Mouse (Mus musculus): ENCODE results near the gene H2-Q7. TPM values are rescaled to one million over a fixed set of nuclear protein-coding genes. Genes with fewer than 3 reads are reported as not detected.

The H2-Q7 gene
- polyA plus RNA-seq (2015; fragmentation: Illumina TruSeq; extraction: RNeasy Lipid Tissue Mini Kit (QIAGEN cat#74804); ENCODE audit: insufficient read depth, low replicate concordance) = 333 TPM

DNA sequence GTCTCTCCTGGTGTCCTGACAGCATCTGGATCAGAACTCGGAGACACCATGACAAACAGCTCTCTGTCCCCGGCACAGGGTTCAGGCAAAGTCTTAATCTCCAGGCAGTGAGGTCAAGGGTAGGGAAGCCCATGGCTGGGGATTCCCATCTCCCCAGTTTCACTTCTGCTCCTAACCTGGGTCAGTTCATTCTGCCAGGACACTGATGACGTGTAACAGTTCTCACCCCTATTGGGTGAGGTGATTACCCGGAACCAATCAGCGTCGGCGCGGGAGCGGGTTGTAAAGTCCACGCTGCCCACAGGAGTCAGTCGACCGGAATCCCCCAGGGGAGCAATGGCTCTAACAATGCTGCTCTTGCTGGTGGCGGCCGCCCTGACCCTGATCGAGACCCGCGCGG is at the start of gene H2-Q7:
TSS of gene H2-Q7 (plus strand) at position 271 of the 400 bp plus-strand sequence.

DNA sequence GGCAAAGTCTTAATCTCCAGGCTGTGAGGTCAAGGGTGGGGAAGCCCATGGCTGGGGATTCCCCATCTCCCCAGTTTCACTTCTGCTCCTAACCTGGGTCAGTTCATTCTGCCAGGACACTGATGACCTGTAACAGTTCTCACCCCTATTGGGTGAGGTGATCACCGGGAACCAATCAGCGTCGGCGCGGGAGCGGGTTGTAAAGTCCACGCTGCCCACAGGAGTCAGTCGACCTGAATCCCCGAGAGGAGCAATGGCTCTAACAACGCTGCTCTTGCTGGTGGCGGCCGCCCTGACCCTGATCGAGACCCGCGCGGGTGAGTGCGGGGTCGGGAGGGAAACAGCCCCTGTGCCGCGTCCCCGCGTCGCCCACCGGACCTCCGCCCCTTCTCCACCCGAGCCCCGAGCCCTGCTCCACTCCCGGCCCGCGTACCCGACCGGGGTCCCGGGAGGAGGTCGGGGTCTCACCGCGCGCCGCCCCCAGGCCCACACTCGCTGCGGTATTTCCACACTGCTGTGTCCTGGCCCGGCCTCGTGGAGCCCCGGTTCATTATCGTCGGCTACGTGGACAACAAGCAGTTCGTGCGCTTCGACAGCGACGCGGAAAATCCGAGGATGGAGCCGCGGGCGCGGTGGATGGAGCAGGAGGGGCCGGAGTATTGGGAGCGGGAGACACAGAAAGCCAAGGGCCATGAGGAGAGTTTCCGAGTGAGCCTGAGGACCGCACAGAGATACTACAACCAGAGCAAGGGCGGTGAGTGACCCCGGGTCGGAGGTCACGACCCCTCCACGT is 14.1 kb upstream of the H2-Q7 start, which contains the start of gene H2-Q6:
TSS of gene H2-Q6 (plus strand) at position 227 of the 793 bp plus-strand sequence.

DNA sequence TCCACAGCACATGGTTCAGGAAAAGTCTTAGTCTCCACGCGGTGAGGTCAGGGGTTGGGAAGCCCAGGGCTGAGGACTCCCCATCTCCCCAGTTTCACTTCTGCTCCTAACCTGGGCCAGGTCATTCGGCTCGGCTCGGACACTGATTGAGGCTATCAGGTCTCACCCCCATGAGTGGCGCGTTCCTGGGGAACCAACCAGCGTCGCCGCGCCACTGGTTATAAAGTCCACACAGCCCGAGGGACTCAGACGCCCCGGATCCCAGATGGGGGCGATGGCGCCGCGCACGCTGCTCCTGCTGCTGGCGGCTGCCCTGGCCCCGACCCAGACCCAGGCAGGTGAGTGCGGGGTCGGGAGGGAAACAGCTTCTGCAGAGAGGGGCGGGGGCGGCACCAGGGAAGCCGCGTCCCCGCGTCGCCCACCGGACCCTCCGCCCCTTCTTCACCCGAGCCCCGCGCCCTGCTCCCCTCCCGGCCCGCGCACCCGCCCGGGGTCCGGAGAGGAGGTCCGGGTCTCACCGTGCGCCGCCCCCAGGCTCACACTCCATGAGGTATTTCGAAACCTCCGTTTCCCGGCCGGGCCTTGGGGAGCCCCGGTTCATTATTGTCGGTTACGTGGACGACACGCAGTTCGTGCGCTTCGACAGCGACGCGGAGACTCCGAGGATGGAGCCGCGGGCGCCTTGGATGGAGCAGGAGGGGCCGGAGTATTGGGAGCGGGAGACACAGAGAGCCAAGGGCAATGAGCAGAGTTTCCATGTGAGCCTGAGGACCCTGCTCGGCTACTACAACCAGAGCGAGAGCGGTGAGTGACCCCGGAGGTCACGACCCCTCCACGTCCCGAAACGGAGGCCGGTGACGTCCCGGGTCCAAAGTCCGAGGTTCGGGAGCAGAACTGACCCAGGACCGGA is 31.1 kb downstream of the H2-Q7 start, which contains the start of gene H2-Q10:
TSS of gene H2-Q10 (plus strand) at position 248 of the 910 bp plus-strand sequence.

Other genes starting within 250 kb of the H2-Q7 start
- 99.6 TPM for gene Ltb, start 244.7 kb upstream of the H2-Q7 start, polyA plus RNA-seq (2015; fragmentation: Illumina TruSeq; extraction: RNeasy Lipid Tissue Mini Kit (QIAGEN cat#74804); ENCODE audit: insufficient read depth, low replicate concordance)
- 15.3 TPM for gene Tnf, start 237.1 kb upstream of the H2-Q7 start, polyA plus RNA-seq (2015; fragmentation: Illumina TruSeq; extraction: RNeasy Lipid Tissue Mini Kit (QIAGEN cat#74804); ENCODE audit: insufficient read depth, low replicate concordance)
- 24.3 TPM for gene Lta, start 233.8 kb upstream of the H2-Q7 start, polyA plus RNA-seq (2015; fragmentation: Illumina TruSeq; extraction: RNeasy Lipid Tissue Mini Kit (QIAGEN cat#74804); ENCODE audit: insufficient read depth, low replicate concordance)
- gene Gm16181, start 218.3 kb upstream of the H2-Q7 start, polyA plus RNA-seq (2015; fragmentation: Illumina TruSeq; extraction: RNeasy Lipid Tissue Mini Kit (QIAGEN cat#74804); ENCODE audit: insufficient read depth, low replicate concordance) = 0.72 TPM
- gene Atp6v1g2, start 205.5 kb upstream of the H2-Q7 start, polyA plus RNA-seq (2015; fragmentation: Illumina TruSeq; extraction: RNeasy Lipid Tissue Mini Kit (QIAGEN cat#74804); ENCODE audit: insufficient read depth, low replicate concordance) = 14.4 TPM
- gene Nfkbil1, start 203.4 kb upstream of the H2-Q7 start, polyA plus RNA-seq (2015; fragmentation: Illumina TruSeq; extraction: RNeasy Lipid Tissue Mini Kit (QIAGEN cat#74804); ENCODE audit: insufficient read depth, low replicate concordance) = 3.1 TPM
- 220 TPM for gene Ddx39b, start 197.4 kb upstream of the H2-Q7 start, polyA plus RNA-seq (2015; fragmentation: Illumina TruSeq; extraction: RNeasy Lipid Tissue Mini Kit (QIAGEN cat#74804); ENCODE audit: insufficient read depth, low replicate concordance)
- 1,132 TPM for gene H2-D1, start 176.4 kb upstream of the H2-Q7 start, polyA plus RNA-seq (2015; fragmentation: Illumina TruSeq; extraction: RNeasy Lipid Tissue Mini Kit (QIAGEN cat#74804); ENCODE audit: insufficient read depth, low replicate concordance)
- gene H2-Q1, start 118.8 kb upstream of the H2-Q7 start, polyA plus RNA-seq (2015; fragmentation: Illumina TruSeq; extraction: RNeasy Lipid Tissue Mini Kit (QIAGEN cat#74804); ENCODE audit: insufficient read depth, low replicate concordance) = not detected
- 0.76 TPM for gene H2-Q2, start 96.9 kb upstream of the H2-Q7 start, polyA plus RNA-seq (2015; fragmentation: Illumina TruSeq; extraction: RNeasy Lipid Tissue Mini Kit (QIAGEN cat#74804); ENCODE audit: insufficient read depth, low replicate concordance)
- 233 TPM for gene H2-Q4, start 59.5 kb upstream of the H2-Q7 start, polyA plus RNA-seq (2015; fragmentation: Illumina TruSeq; extraction: RNeasy Lipid Tissue Mini Kit (QIAGEN cat#74804); ENCODE audit: insufficient read depth, low replicate concordance)
- 354 TPM for gene H2-Q6, start 14.3 kb upstream of the H2-Q7 start, polyA plus RNA-seq (2015; fragmentation: Illumina TruSeq; extraction: RNeasy Lipid Tissue Mini Kit (QIAGEN cat#74804); ENCODE audit: insufficient read depth, low replicate concordance)
- gene H2-Q10, start 30.9 kb downstream of the H2-Q7 start, polyA plus RNA-seq (2015; fragmentation: Illumina TruSeq; extraction: RNeasy Lipid Tissue Mini Kit (QIAGEN cat#74804); ENCODE audit: insufficient read depth, low replicate concordance) = 14.7 TPM
- gene Pou5f1, start 66.9 kb downstream of the H2-Q7 start, polyA plus RNA-seq (2015; fragmentation: Illumina TruSeq; extraction: RNeasy Lipid Tissue Mini Kit (QIAGEN cat#74804); ENCODE audit: insufficient read depth, low replicate concordance) = not detected
- 11.4 TPM for gene Tcf19, start 77.7 kb downstream of the H2-Q7 start, polyA plus RNA-seq (2015; fragmentation: Illumina TruSeq; extraction: RNeasy Lipid Tissue Mini Kit (QIAGEN cat#74804); ENCODE audit: insufficient read depth, low replicate concordance)
- 4.5 TPM for gene Cchcr1, start 77.9 kb downstream of the H2-Q7 start, polyA plus RNA-seq (2015; fragmentation: Illumina TruSeq; extraction: RNeasy Lipid Tissue Mini Kit (QIAGEN cat#74804); ENCODE audit: insufficient read depth, low replicate concordance)
- not detected for gene Psors1c2, start 94.0 kb downstream of the H2-Q7 start, polyA plus RNA-seq (2015; fragmentation: Illumina TruSeq; extraction: RNeasy Lipid Tissue Mini Kit (QIAGEN cat#74804); ENCODE audit: insufficient read depth, low replicate concordance)
- not detected for gene Cdsn, start 113.0 kb downstream of the H2-Q7 start, polyA plus RNA-seq (2015; fragmentation: Illumina TruSeq; extraction: RNeasy Lipid Tissue Mini Kit (QIAGEN cat#74804); ENCODE audit: insufficient read depth, low replicate concordance)
- not detected for gene 2300002M23Rik, start 128.3 kb downstream of the H2-Q7 start, polyA plus RNA-seq (2015; fragmentation: Illumina TruSeq; extraction: RNeasy Lipid Tissue Mini Kit (QIAGEN cat#74804); ENCODE audit: insufficient read depth, low replicate concordance)
- not detected for gene Sfta2, start 162.4 kb downstream of the H2-Q7 start, polyA plus RNA-seq (2015; fragmentation: Illumina TruSeq; extraction: RNeasy Lipid Tissue Mini Kit (QIAGEN cat#74804); ENCODE audit: insufficient read depth, low replicate concordance)
- gene Gm9573, start 187.5 kb downstream of the H2-Q7 start, polyA plus RNA-seq (2015; fragmentation: Illumina TruSeq; extraction: RNeasy Lipid Tissue Mini Kit (QIAGEN cat#74804); ENCODE audit: insufficient read depth, low replicate concordance) = not detected
- not detected for gene Mucl3, start 204.5 kb downstream of the H2-Q7 start, polyA plus RNA-seq (2015; fragmentation: Illumina TruSeq; extraction: RNeasy Lipid Tissue Mini Kit (QIAGEN cat#74804); ENCODE audit: insufficient read depth, low replicate concordance)
- 10.5 TPM for gene Vars2, start 228.4 kb downstream of the H2-Q7 start, polyA plus RNA-seq (2015; fragmentation: Illumina TruSeq; extraction: RNeasy Lipid Tissue Mini Kit (QIAGEN cat#74804); ENCODE audit: insufficient read depth, low replicate concordance)
- gene Gtf2h4, start 234.6 kb downstream of the H2-Q7 start, polyA plus RNA-seq (2015; fragmentation: Illumina TruSeq; extraction: RNeasy Lipid Tissue Mini Kit (QIAGEN cat#74804); ENCODE audit: insufficient read depth, low replicate concordance) = 8.0 TPM

Measured in spleen, adult 10 weeks (tissue).